Mouse (Mus musculus) splenic B cell, adult 2 months (primary cell): ENCODE measurements around the gene Poc1b.

Experiments
- DNase-seq: peaks from one replicate; pipeline ENCODE4 v3.0.0-alpha.2; 2011; ENCODE audit warnings: low read depth, low spot score
- H3K27me3 ChIP-seq: 2 replicates; pipeline ENCODE4 v1.6.1; 2012; ENCODE audit warnings: mild to moderate bottlenecking, low read length, moderate library complexity, mixed read lengths; ENCODE audit not compliant: control insufficient read depth, poor library complexity, insufficient read depth, severe bottlenecking
- H3K36me3 ChIP-seq: 2 replicates; pipeline ENCODE4 v1.6.1; 2012; ENCODE audit warnings: mild to moderate bottlenecking, low read length, moderate library complexity, mixed read lengths; ENCODE audit not compliant: control insufficient read depth, poor library complexity, insufficient read depth, severe bottlenecking

The Poc1b gene

GRCm38 (mm10) chr10:99229031-99229684, 122.3 kb downstream of the Poc1b start:
- no peak for DNase-seq
- Histone ChIP-seq H3K27me3 (no peaks in the 10 kb centered on the region), H3K36me3 (no peaks in the 10 kb centered on the region)

GRCm38 (mm10) chr10:99232518-99233227, 125.8 kb downstream of the Poc1b start:
- H3K27me3 ChIP-seq = no peaks in the 10 kb centered on the region
- no peaks in the 10 kb centered on the region for H3K36me3 ChIP-seq
- no peak for DNase-seq

- H3K36me3 ChIP-seq = no peaks in the 10 kb centered on the region
- H3K27me3 ChIP-seq = no peaks in the 10 kb centered on the region
- DNase-seq = no peak
Observed at GRCm38 (mm10) chr10:99234336-99234735, 127.5 kb downstream of the Poc1b start.

DNA sequence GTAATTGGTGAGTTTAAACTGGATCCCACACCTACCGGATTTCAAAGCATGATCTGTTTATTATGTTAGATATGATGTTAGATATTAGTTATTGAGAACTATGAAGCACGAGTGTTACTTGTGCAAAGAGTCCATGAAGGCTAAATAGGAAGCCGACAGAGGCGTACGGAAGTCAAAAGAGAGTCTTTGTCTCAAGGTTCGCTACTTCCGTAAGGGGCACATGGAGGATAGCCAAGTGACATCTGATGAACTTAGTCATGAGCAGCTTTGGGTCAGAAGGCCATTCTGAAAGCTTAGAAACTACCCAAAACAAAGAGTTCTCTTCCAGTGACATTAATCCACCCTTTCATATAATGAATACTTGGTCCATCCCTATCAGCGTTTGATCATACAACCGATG, 128.2 kb downstream of the Poc1b start:
- DNase-seq = no peak
- H3K36me3 ChIP-seq = no peaks in the 10 kb centered on the region
- no peaks in the 10 kb centered on the region for H3K27me3 ChIP-seq

DNA sequence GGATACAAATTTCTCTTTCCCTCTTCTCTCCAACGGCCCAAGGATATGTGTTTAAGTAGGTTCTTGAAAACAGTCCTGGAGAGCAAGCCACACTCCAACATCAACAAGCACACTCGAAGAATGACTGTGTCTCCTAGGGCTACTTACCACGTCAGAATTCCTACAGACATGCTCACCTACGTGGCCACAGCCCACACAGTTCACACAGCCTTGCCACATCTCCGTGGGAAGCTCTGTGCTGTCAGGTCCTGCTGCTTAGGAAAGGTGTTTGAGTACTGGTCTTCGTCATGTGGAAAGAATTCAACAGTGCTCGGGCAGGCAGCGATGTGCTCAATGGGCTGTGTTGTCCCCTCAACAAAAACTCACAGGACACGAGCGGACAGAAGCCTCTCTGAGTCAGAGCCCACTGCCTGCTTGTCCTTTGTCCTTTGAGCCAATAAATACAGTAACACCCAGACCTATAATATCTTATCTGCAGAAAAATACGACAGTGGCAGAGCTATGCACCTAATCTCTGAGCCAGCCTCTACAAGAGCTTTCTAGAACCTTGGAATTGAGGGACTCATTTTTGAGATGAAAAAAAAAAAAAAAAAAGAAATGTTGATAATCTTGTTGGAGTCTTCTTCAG, 130.5 kb downstream of the Poc1b start:
- H3K36me3 ChIP-seq = no peaks in the 10 kb centered on the region
- no peak for DNase-seq
- no peaks in the 10 kb centered on the region for H3K27me3 ChIP-seq

GRCm38 (mm10) chr10:99238537-99238936, 131.7 kb downstream of the Poc1b start:
- no peaks in the 10 kb centered on the region for H3K27me3 ChIP-seq

GRCm38 (mm10) chr10:99241284-99241828, 134.5 kb downstream of the Poc1b start:
- DNase-seq = no peak
- no peaks in the 10 kb centered on the region for H3K36me3 ChIP-seq
- no peaks in the 10 kb centered on the region for H3K27me3 ChIP-seq

More at GRCm38 (mm10) chr10:99238537-99238936, 131.7 kb downstream of the Poc1b start:
- DNase-seq = no peak
- H3K36me3 ChIP-seq = no peaks in the 10 kb centered on the region

GRCm38 (mm10) chr10:99241829-99242711, 135.2 kb downstream of the Poc1b start:
- peak; percentile 41 for DNase-seq
- no peaks in the 10 kb centered on the region for H3K36me3 ChIP-seq
- no peaks in the 10 kb centered on the region for H3K27me3 ChIP-seq

DNA sequence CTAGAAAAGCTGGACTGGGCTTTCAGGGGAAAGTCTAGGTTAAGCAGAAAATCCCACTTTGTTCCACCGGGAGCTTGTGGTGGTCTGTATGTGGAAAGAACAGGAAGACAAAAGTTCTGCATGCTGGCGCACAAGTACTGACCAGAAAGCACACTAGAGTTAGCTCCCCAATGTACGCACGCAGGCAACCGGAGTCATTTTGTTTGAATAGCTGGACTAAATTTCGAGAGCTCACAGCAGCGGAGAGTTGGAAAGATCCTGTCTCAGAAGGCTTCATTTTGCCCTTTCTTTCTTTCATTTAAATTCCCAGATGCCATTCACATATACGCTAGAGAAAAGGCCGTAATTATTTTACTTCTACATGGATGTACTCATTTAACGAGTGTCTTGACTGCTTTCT, 135.9 kb downstream of the Poc1b start:
- Histone ChIP-seq H3K36me3 (no peaks in the 10 kb centered on the region), H3K27me3 (no peaks in the 10 kb centered on the region)
- DNase-seq = no peak

DNA sequence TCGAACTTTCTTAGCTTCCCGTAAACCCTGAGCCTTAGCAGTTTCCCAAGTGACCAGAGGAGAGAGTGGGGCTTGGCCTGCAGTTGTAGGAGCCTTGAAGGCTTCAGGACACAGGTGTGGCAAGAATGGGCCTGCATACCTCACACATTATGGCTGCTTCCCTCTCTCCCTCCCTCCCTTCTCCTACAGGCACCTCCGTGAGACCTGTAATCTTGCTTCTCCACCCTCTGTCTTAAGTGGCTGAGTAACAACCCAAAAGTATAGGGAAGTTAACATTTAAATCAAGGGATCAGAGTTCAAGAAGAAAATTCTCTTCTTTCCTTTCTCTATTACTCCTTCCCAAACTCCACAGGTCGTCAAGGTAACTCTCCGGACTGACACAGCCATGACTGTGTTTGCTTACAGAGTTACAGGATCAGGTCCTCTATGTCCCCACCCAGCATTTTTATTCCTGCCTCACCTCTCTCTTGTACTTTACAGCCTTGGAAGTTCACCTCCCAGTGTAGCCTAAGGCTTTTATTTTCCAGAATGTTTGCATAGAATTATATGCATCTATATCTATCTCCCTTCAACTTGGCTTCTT, 137.2 kb downstream of the Poc1b start:
- DNase-seq = no peak
- H3K36me3 ChIP-seq = no peaks in the 10 kb centered on the region

GRCm38 (mm10) chr10:99244655-99245260, 137.9 kb downstream of the Poc1b start:
- Histone ChIP-seq H3K27me3 (no peaks in the 10 kb centered on the region), H3K36me3 (no peaks in the 10 kb centered on the region)
- DNase-seq = no peak

More for the DNA sequence above, 137.2 kb downstream of the Poc1b start:
- H3K27me3 ChIP-seq = no peaks in the 10 kb centered on the region

GRCm38 (mm10) chr10:99246797-99247508, 140.1 kb downstream of the Poc1b start:
- no peak for DNase-seq
- H3K36me3 ChIP-seq = no peaks in the 10 kb centered on the region
- no peaks in the 10 kb centered on the region for H3K27me3 ChIP-seq
